Mouse (Mus musculus) frontal cortex, postnatal 25 days (tissue): ENCODE measurements at regions not wholly inside any gene's neighbourhood (a gene's known extent, or its start where the extent isn't known, plus 50 kb on each side); places are given as distances from the start of the nearest gene placed in this dataset.

ENCODE experiments used
- DNase-seq, 2 experiments: peaks; one replicate each; pipeline ENCODE4 v3.0.0; 2022; ENCODE audit warnings: low spot score in 2 of 2

- no peak for DNase-seq
Measured at GRCm38 (mm10) chr3:149112878-149113277, 122.5 kb upstream of the Adgrl2 start.

GRCm38 (mm10) chr3:149111529-149112439, 121.4 kb upstream of the Adgrl2 start:
- no peak for DNase-seq

GRCm38 (mm10) chr3:149110831-149111230, 120.5 kb upstream of the Adgrl2 start:
- no peak for DNase-seq

- DNase-seq, result no peak
Measured at GRCm38 (mm10) chr3:149105709-149106450, 115.5 kb upstream of the Adgrl2 start.

GRCm38 (mm10) chr3:149105181-149105580, 114.8 kb upstream of the Adgrl2 start:
- DNase-seq, result no peak

- no peak for DNase-seq
Measured at GRCm38 (mm10) chr3:149104080-149104479, 113.7 kb upstream of the Adgrl2 start.

- no peak for DNase-seq
Measured at GRCm38 (mm10) chr3:149103469-149103868, 113.1 kb upstream of the Adgrl2 start.

GRCm38 (mm10) chr3:149102846-149103245, 112.5 kb upstream of the Adgrl2 start:
- DNase-seq, result no peak

- DNase-seq, result no peak
Measured at GRCm38 (mm10) chr3:149101785-149102184, 111.4 kb upstream of the Adgrl2 start.

GRCm38 (mm10) chr3:149098764-149099163, 108.4 kb upstream of the Adgrl2 start:
- no peak for DNase-seq

- no peak for DNase-seq
Measured at GRCm38 (mm10) chr3:149097026-149097425, 106.7 kb upstream of the Adgrl2 start.

- no peak for DNase-seq
Measured at GRCm38 (mm10) chr3:149092649-149093048, 102.3 kb upstream of the Adgrl2 start.

- DNase-seq, result no peak
Measured at GRCm38 (mm10) chr3:149090103-149090502, 99.7 kb upstream of the Adgrl2 start.

- DNase-seq, result no peak
Measured at GRCm38 (mm10) chr3:149088621-149089128, 98.3 kb upstream of the Adgrl2 start.

GRCm38 (mm10) chr3:149087488-149087887, 97.1 kb upstream of the Adgrl2 start:
- DNase-seq, result no peak

GRCm38 (mm10) chr3:149086704-149087103, 96.3 kb upstream of the Adgrl2 start:
- DNase-seq, result no peak

- DNase-seq, result no peak
Measured at GRCm38 (mm10) chr3:149086086-149086485, 95.7 kb upstream of the Adgrl2 start.

GRCm38 (mm10) chr3:149084861-149085598, 94.7 kb upstream of the Adgrl2 start:
- no peak for DNase-seq

- DNase-seq, result no peak
Measured at GRCm38 (mm10) chr3:149083391-149083790, 93.0 kb upstream of the Adgrl2 start.

- DNase-seq, result no peak
Measured at GRCm38 (mm10) chr3:149078881-149079280, 88.5 kb upstream of the Adgrl2 start.

GRCm38 (mm10) chr3:149076928-149077551, 86.7 kb upstream of the Adgrl2 start:
- no peak for DNase-seq

GRCm38 (mm10) chr3:149075488-149075851, 85.1 kb upstream of the Adgrl2 start:
- DNase-seq, result no peak
